Mouse (Mus musculus) forebrain, embryonic 14.5 days (tissue): ENCODE measurements around the gene Cct3. TPM values are rescaled to one million over a fixed set of nuclear protein-coding genes. Genes with fewer than 3 reads are reported as not detected.
"Not testable (repeated sequence)": the region's sequence is repeated elsewhere in the genome, so short reads cannot be mapped to it uniquely, and the experiment has no call there.

Experiments
- ATAC-seq: fragments of 200-750 bp; cut with Nextera tagmentation; 2 replicates; pipeline ENCODE4 v1.8.0; 2017; ENCODE audit warnings: mild to moderate bottlenecking, moderate library complexity
- DNase-seq: peaks from one replicate; pipeline ENCODE4 v3.0.0-alpha.2; 2015; ENCODE audit warnings: low spot score
- H3K27ac ChIP-seq: fragments of 300-500 bp; sonication (generic); 2 replicates; pipeline ENCODE4 v1.5.1; 2014; ENCODE audit warnings: low read depth, mild to moderate bottlenecking, control low read depth, low read length, moderate library complexity
- H3K27me3 ChIP-seq: fragments of 300-500 bp; sonication (generic); replicated peaks from 2 replicates; pipeline ENCODE4 v1.6.1; 2014; ENCODE audit warnings: low read length, control low read depth, mixed read lengths; ENCODE audit not compliant: control insufficient read depth, insufficient read depth
- H3K36me3 ChIP-seq: fragments of 300-500 bp; sonication (generic); 2 replicates; pipeline ENCODE4 v1.6.1; 2014; ENCODE audit warnings: low read length, control low read depth; ENCODE audit not compliant: control insufficient read depth, insufficient read depth
- H3K4me1 ChIP-seq: fragments of 300-500 bp; sonication (generic); 2 replicates; pipeline ENCODE4 v1.6.1; 2014; ENCODE audit warnings: antibody characterized with exemption, low read length, control low read depth; ENCODE audit not compliant: control insufficient read depth, insufficient read depth
- H3K4me2 ChIP-seq: fragments of 300-500 bp; sonication (generic); 2 replicates; pipeline ENCODE4 v1.6.1; 2014; ENCODE audit warnings: mild to moderate bottlenecking, control low read depth, low read length
- H3K4me3 ChIP-seq: fragments of 300-500 bp; sonication (generic); 2 replicates; pipeline ENCODE4 v1.5.1; 2014; ENCODE audit warnings: low read depth, low read length, control low read depth
- H3K9ac ChIP-seq: fragments of 300-500 bp; sonication (generic); 2 replicates; pipeline ENCODE4 v1.6.1; 2014; ENCODE audit warnings: mild to moderate bottlenecking, low read length, control low read depth, moderate library complexity
- H3K9me3 ChIP-seq: fragments of 300-500 bp; sonication (generic); replicated peaks from 2 replicates; pipeline ENCODE4 v1.6.1; 2016; ENCODE audit warnings: low read length, control low read depth, mixed read lengths; ENCODE audit not compliant: control insufficient read depth
- WGBS: fragments of 180-500 bp; shearing (Covaris S2); extraction: QIAGEN DNeasy Blood & Tissue Kit; methylation state at CpG from one replicate; pipeline ENCODE4 v1.1.7; 2014; 5-methylcytosine and 5-hydroxymethylcytosine counted together
- polyA plus RNA-seq: library from polyadenylated mRNA; unstranded; fragments of >200 nt; fragmentation: Nextera tagmentation; extraction: Ambion mirVana; gene quantifications from 2 replicates; pipeline ENCODE4 v1.2.1, GENCODE M21; 2014

Cct3 gene
- polyA plus RNA-seq, 1 experiment from 2014 or later, result 616 TPM

- 96% methylated on average over 14 of the region's 14 CpGs for WGBS
- not testable (repeated sequence) for ATAC-seq, H3K4me3 ChIP-seq, H3K4me1 ChIP-seq, H3K9me3 ChIP-seq, H3K36me3 ChIP-seq, H3K27me3 ChIP-seq, DNase-seq, H3K9ac ChIP-seq, H3K27ac ChIP-seq, H3K4me2 ChIP-seq
Observed at GRCm38 (mm10) chr3:88284815-88285564, 11.9 kb upstream of the Cct3 start.

GRCm38 (mm10) chr3:88285565-88285895 is 11.4 kb upstream of the Cct3 start:
- no CpG with 5 or more reads among the region's 2 CpGs for WGBS

GRCm38 (mm10) chr3:88287110-88287509 is 9.8 kb upstream of the Cct3 start, which contains the start of gene Gm38392:
Gene Gm38392, minus strand, starts transcription at chr3:88287210.
- ATAC-seq (no peak), DNase-seq (no peak)
- WGBS, result 95% methylated on average over 4 of the region's 4 CpGs
- Histone ChIP-seq H3K27me3 (no peaks in the 10 kb centered on the region), H3K4me1 (no peaks in the 10 kb centered on the region), H3K9ac (no peak within 1 kb of the TSS), H3K4me2 (no peak within 1 kb of the TSS), H3K36me3 (no peaks in the 10 kb centered on the region), H3K9me3 (no peaks in the 10 kb centered on the region), H3K27ac (no peak within 1 kb of the TSS), H3K4me3 (no peak within 1 kb of the TSS)

More at GRCm38 (mm10) chr3:88285565-88285895, 11.4 kb upstream of the Cct3 start:
- not testable (repeated sequence) for H3K9me3 ChIP-seq, H3K9ac ChIP-seq, H3K4me2 ChIP-seq, H3K27me3 ChIP-seq, H3K4me1 ChIP-seq, ATAC-seq, H3K27ac ChIP-seq, H3K4me3 ChIP-seq, DNase-seq, H3K36me3 ChIP-seq

- 71% methylated on average over 8 of the region's 10 CpGs for WGBS
- H3K9me3 ChIP-seq, H3K27me3 ChIP-seq, H3K9ac ChIP-seq, H3K4me1 ChIP-seq, H3K27ac ChIP-seq, H3K4me3 ChIP-seq, H3K36me3 ChIP-seq, DNase-seq, H3K4me2 ChIP-seq, ATAC-seq: not testable (repeated sequence)
Observed at GRCm38 (mm10) chr3:88288133-88288713, 8.7 kb upstream of the Cct3 start.

- DNase-seq (peak; percentile 30), ATAC-seq (no peak)
- Histone ChIP-seq H3K4me1 (0 out of 2 replicates have a peak, but pooled peaks cover 3% of the 10 kb centered on the region), H3K36me3 (0 out of 2 replicates have a peak, but pooled peaks cover 3% of the 10 kb centered on the region), H3K27ac (no peak overlapping the region), H3K27me3 (no peaks in the 10 kb centered on the region), H3K9ac (no peak overlapping the region), H3K4me2 (no peak overlapping the region), H3K4me3 (no peak overlapping the region), H3K9me3 (no peaks in the 10 kb centered on the region)
- 33% methylated on average over 4 of the region's 4 CpGs for WGBS
Observed at GRCm38 (mm10) chr3:88291970-88292369, 4.9 kb upstream of the Cct3 start.

- not testable (repeated sequence) for H3K27ac ChIP-seq, DNase-seq, H3K27me3 ChIP-seq, ATAC-seq, H3K9me3 ChIP-seq
- Histone ChIP-seq H3K4me1 (peaks cover 16% of the 10 kb centered on the region; the same call in 1 of the 2 replicates), H3K9ac (peak overlapping the region; percentile 54), H3K4me3 (peak overlapping the region; percentile 80; the same call in 1 of the 2 replicates), H3K36me3 (peaks cover 17% of the 10 kb centered on the region), H3K4me2 (peak overlapping the region; percentile 67)
- 63% methylated on average over 1 of the region's 1 CpGs for WGBS
Observed at GRCm38 (mm10) chr3:88295272-88295671, 1.6 kb upstream of the Cct3 start.

GRCm38 (mm10) chr3:88296110-88296560 is 781 bp upstream of the Cct3 start:
- H3K4me1 ChIP-seq, result peaks cover 16% of the 10 kb centered on the region; the same call in 1 of the 2 replicates
- H3K36me3 ChIP-seq, result peaks cover 26% of the 10 kb centered on the region
- peak overlapping the region; percentile 88 for H3K27ac ChIP-seq
- peak overlapping the region; percentile 54 for H3K9ac ChIP-seq
- H3K9me3 ChIP-seq, result no peaks in the 10 kb centered on the region
- DNase-seq (no peak), ATAC-seq (peak; percentile 28)
- H3K27me3 ChIP-seq, result no peaks in the 10 kb centered on the region
- under 1% methylated on average over 12 of the region's 12 CpGs for WGBS
- H3K4me2 ChIP-seq, result peak overlapping the region; percentile 67
- peak overlapping the region; percentile 80 for H3K4me3 ChIP-seq

- peak overlapping the region; percentile 91 for H3K27ac ChIP-seq
- ATAC-seq (no peak), DNase-seq (no peak)
- WGBS, result under 1% methylated on average over 30 of the region's 30 CpGs
- H3K36me3 ChIP-seq, result peaks cover 38% of the 10 kb centered on the region
- H3K9ac ChIP-seq, result peak overlapping the region; percentile 89
- H3K27me3 ChIP-seq, result no peaks in the 10 kb centered on the region
- peak overlapping the region; percentile 90 for H3K4me2 ChIP-seq
- H3K4me1 ChIP-seq, result peaks cover 16% of the 10 kb centered on the region; the same call in 1 of the 2 replicates
- peak overlapping the region; percentile 80 for H3K4me3 ChIP-seq
- H3K9me3 ChIP-seq, result no peaks in the 10 kb centered on the region
Observed at GRCm38 (mm10) chr3:88297321-88297851, 470 bp downstream of the Cct3 start.
